Mouse (Mus musculus) forelimb bud, embryonic 11.5 days (tissue): Measurements from ENCODE around the gene Atp5mpl.

ENCODE experiments used
- DNase-seq: peaks from one replicate; pipeline ENCODE4 v3.0.0-alpha.2; 2012; ENCODE audit warnings: low read depth, low spot score

The Atp5mpl gene

GRCm38 (mm10) chr12:111912802-111913201, 54.0 kb downstream of the Atp5mpl start:
- DNase-seq, result no peak

GRCm38 (mm10) chr12:111911796-111912195, 55.0 kb downstream of the Atp5mpl start:
- DNase-seq, result no peak
